Mouse (Mus musculus) forebrain, embryonic 14.5 days (tissue): ENCODE measurements at regions not wholly inside any gene's neighbourhood (a gene's known extent, or its start where the extent isn't known, plus 50 kb on each side); places are given as distances from the start of the nearest gene placed in this dataset.

ENCODE experiments used
- ATAC-seq: fragments of 200-750 bp; cut with Nextera tagmentation; 2 replicates; pipeline ENCODE4 v1.8.0; 2017; ENCODE audit warnings: mild to moderate bottlenecking, moderate library complexity
- DNase-seq: peaks from one replicate; pipeline ENCODE4 v3.0.0-alpha.2; 2015; ENCODE audit warnings: low spot score
- H3K27ac ChIP-seq: fragments of 300-500 bp; sonication (generic); 2 replicates; pipeline ENCODE4 v1.5.1; 2014; ENCODE audit warnings: low read depth, mild to moderate bottlenecking, control low read depth, low read length, moderate library complexity
- H3K27me3 ChIP-seq: fragments of 300-500 bp; sonication (generic); replicated peaks from 2 replicates; pipeline ENCODE4 v1.6.1; 2014; ENCODE audit warnings: low read length, control low read depth, mixed read lengths; ENCODE audit not compliant: control insufficient read depth, insufficient read depth
- H3K36me3 ChIP-seq: fragments of 300-500 bp; sonication (generic); 2 replicates; pipeline ENCODE4 v1.6.1; 2014; ENCODE audit warnings: low read length, control low read depth; ENCODE audit not compliant: control insufficient read depth, insufficient read depth
- H3K4me1 ChIP-seq: fragments of 300-500 bp; sonication (generic); 2 replicates; pipeline ENCODE4 v1.6.1; 2014; ENCODE audit warnings: antibody characterized with exemption, low read length, control low read depth; ENCODE audit not compliant: control insufficient read depth, insufficient read depth
- H3K4me2 ChIP-seq: fragments of 300-500 bp; sonication (generic); 2 replicates; pipeline ENCODE4 v1.6.1; 2014; ENCODE audit warnings: mild to moderate bottlenecking, control low read depth, low read length
- H3K4me3 ChIP-seq: fragments of 300-500 bp; sonication (generic); 2 replicates; pipeline ENCODE4 v1.5.1; 2014; ENCODE audit warnings: low read depth, low read length, control low read depth
- H3K9ac ChIP-seq: fragments of 300-500 bp; sonication (generic); 2 replicates; pipeline ENCODE4 v1.6.1; 2014; ENCODE audit warnings: mild to moderate bottlenecking, low read length, control low read depth, moderate library complexity
- H3K9me3 ChIP-seq: fragments of 300-500 bp; sonication (generic); replicated peaks from 2 replicates; pipeline ENCODE4 v1.6.1; 2016; ENCODE audit warnings: low read length, control low read depth, mixed read lengths; ENCODE audit not compliant: control insufficient read depth
- WGBS: fragments of 180-500 bp; shearing (Covaris S2); extraction: QIAGEN DNeasy Blood & Tissue Kit; methylation state at CpG from one replicate; pipeline ENCODE4 v1.1.7; 2014; 5-methylcytosine and 5-hydroxymethylcytosine counted together

DNA sequence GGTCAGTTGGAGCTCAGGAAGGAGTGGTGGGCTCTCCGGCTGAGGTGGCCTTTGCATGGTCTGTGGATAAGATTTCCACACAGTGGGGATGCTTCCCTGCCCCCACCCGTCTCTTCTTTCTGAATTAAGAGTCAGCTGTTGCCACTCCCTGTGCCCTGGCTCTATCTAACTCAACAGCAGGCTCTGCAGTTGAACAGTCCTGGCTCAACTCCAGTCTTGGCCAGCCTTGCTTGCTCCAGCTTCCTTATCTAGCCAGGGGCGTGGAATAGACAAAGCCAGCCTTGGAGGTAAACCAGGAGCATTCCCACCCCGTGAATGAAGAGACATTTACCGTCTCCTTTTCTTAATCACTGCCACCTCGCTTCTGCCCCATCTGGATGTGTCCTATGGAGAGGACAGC is 89.7 kb downstream of the Mn1 start:
- Histone ChIP-seq H3K4me3 (no peak overlapping the region), H3K36me3 (no peaks in the 10 kb centered on the region), H3K9me3 (no peaks in the 10 kb centered on the region), H3K9ac (no peak overlapping the region), H3K27ac (no peak overlapping the region), H3K27me3 (no peaks in the 10 kb centered on the region), H3K4me1 (peaks cover 25% of the 10 kb centered on the region), H3K4me2 (no peak overlapping the region)
- DNase-seq (peak; percentile 50), ATAC-seq (no peak)
- 55% methylated on average over 6 of the region's 6 CpGs for WGBS

DNA sequence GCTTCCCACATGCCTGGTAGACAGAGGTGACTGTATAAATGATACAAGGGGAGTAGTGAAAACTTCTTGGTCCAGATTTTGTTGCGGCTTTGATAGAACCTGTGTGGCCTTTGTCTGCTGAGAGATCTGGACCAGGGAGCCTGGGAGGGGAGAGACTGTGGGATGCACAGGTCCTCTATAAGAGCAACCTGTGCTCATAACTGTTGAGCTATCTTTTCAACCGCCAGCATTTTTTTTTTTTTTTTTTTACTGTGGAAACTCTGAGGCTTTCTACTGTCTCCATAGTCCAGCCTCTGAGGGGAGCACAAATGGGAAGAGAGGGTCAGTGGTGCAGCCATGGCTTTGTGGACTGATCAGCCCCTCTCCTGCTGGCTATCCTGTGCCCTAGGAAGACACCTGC is 90.2 kb downstream of the Mn1 start:
- Histone ChIP-seq H3K9ac (no peak overlapping the region), H3K27ac (no peak overlapping the region), H3K36me3 (no peaks in the 10 kb centered on the region), H3K27me3 (no peaks in the 10 kb centered on the region), H3K4me3 (no peak overlapping the region), H3K4me1 (peaks cover 31% of the 10 kb centered on the region), H3K9me3 (no peaks in the 10 kb centered on the region), H3K4me2 (no peak overlapping the region)
- 93% methylated on average over 2 of the region's 2 CpGs for WGBS
- ATAC-seq: no peak
- DNase-seq: no peak

DNA sequence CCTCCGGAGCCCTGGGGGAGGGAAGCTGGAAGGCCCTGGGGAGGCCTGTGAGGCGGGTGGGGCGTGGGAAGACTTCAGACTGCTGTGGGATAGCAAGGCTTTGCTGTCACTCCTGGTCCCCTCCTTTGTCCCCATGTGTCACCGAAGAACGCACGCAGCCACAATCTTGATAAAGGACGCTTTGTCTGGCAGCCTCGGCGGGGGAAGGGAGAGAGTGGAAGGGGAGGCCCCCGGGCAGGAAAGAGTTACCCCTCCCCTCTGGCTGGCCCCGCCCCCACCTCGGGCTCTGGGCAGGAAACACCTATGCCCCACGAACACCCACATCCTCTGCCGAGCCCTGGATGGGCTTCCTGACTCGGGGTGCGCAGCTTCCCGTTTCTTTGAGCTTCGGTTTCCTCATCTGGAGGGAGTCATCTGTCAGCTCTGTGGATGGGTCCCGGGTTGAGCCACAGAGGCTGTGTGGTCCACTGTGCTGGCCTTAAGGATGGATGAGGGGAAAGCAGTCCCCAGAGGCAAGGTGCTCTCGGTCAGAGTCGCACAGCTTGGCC is 91.9 kb downstream of the Mn1 start:
- Histone ChIP-seq H3K27me3 (no peaks in the 10 kb centered on the region), H3K27ac (peak overlapping the region; percentile 49), H3K36me3 (no peaks in the 10 kb centered on the region), H3K9me3 (no peaks in the 10 kb centered on the region), H3K9ac (peak overlapping the region; percentile 37; the same call in 1 of the 2 replicates), H3K4me2 (peak overlapping the region; percentile 40), H3K4me3 (peak overlapping the region; percentile 9; the same call in 1 of the 2 replicates), H3K4me1 (peaks cover 37% of the 10 kb centered on the region)
- peak; percentile 74 for ATAC-seq
- DNase-seq: peak; percentile 82
- under 1% methylated on average over 21 of the region's 21 CpGs for WGBS

DNA sequence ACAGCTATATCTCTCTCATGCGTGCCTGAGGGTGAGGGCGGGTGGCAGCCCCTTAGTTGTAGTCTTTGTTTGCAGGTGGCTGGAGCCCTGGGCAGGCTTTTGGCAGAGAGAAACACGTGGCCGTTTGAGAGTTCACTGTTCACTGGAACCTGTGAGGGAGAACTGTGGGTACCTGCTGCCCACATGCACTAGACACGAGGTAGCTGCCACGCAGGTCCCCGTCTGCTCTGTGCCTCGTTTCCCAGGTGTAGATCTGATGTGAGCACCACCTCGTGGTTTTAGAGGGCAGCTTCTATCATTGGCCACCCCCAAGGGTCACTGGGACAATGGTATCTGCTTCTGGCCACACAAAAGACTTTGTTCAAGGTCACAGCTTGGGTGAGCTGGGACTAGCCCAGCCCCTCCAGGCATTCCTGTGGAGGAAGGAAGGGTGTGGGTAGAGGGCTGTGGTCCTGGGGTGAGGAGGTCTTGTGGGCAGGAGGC is 92.5 kb downstream of the Mn1 start:
- DNase-seq: no peak
- peak overlapping the region; percentile 37; the same call in 1 of the 2 replicates for H3K9ac ChIP-seq
- 0 out of 2 replicates have a peak overlapping the region, but pooled peaks have one; percentile 9 for H3K4me3 ChIP-seq
- no peaks in the 10 kb centered on the region for H3K36me3 ChIP-seq
- H3K27me3 ChIP-seq: no peaks in the 10 kb centered on the region
- H3K4me1 ChIP-seq: peaks cover 37% of the 10 kb centered on the region
- ATAC-seq: no peak
- H3K4me2 ChIP-seq: peak overlapping the region; percentile 40
- 4% methylated on average over 9 of the region's 9 CpGs for WGBS
- H3K9me3 ChIP-seq: no peaks in the 10 kb centered on the region
- peak overlapping the region; percentile 49 for H3K27ac ChIP-seq

DNA sequence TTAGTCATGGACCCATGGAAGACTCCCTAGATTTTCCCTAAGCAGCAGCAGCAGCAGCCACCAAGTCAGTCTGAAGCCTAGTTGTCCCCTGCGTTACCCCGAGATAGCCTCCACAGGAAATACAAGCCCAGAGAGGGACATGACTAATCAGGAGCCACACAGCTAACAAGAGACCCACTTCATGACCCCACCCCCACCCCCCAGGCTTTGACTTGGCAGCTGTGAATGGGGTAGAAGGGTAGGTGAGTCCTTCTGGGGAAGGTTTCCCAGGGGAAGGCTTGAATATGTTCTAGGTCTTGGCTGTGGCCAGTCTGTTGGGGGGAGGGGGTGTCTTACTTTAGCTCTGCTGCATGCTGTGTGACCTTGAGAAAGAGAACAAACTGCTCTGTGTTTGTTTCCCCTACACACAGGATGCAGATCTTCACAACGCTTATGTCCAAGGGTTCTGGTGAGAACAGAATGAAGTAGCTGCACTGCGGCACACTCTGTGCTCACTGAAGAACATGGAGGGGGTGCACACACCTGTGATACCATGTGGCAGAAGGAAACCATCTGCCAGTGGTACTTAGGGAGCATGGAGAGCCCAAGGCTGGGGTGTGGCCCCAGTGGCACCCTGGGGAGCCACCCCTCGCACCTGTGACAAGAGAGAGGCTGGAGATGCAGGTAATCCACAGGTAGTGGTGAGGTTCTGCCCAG is 93.2 kb downstream of the Mn1 start:
- no peaks in the 10 kb centered on the region for H3K27me3 ChIP-seq
- H3K36me3 ChIP-seq: no peaks in the 10 kb centered on the region
- H3K9ac ChIP-seq: no peak overlapping the region
- no peaks in the 10 kb centered on the region for H3K9me3 ChIP-seq
- H3K27ac ChIP-seq: peak overlapping the region; percentile 49; the same call in 1 of the 2 replicates
- H3K4me3 ChIP-seq: no peak overlapping the region
- WGBS: 78% methylated on average over 5 of the region's 5 CpGs
- ATAC-seq (no peak), DNase-seq (no peak)
- H3K4me1 ChIP-seq: peaks cover 39% of the 10 kb centered on the region
- H3K4me2 ChIP-seq: no peak overlapping the region

DNA sequence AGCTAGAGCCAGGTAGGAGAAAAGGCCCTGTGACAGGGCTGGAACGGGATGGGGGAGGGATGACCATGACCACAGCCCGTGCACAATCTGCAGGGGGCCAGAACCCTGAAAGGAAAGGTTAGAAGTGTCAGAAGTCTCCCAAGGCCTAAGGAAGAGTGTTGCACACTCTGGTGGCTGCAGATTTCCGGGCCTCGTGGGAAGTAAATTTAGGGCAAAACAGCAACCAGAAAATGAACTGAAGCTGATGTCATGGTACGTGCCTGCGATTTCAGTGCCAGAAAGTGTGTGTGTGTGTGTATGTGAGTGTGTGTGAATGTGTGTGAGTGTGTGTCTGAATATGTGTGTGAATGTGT is 93.7 kb downstream of the Mn1 start:
- WGBS: 59% methylated on average over 6 of the region's 6 CpGs
- H3K4me3 ChIP-seq: no peak overlapping the region
- ATAC-seq (no peak), DNase-seq (no peak)
- no peaks in the 10 kb centered on the region for H3K36me3 ChIP-seq
- no peak overlapping the region for H3K4me2 ChIP-seq
- H3K4me1 ChIP-seq: peaks cover 39% of the 10 kb centered on the region
- no peak overlapping the region; the same call in 1 of the 2 replicates for H3K27ac ChIP-seq
- H3K27me3 ChIP-seq: no peaks in the 10 kb centered on the region
- no peak overlapping the region for H3K9ac ChIP-seq
- no peaks in the 10 kb centered on the region for H3K9me3 ChIP-seq

DNA sequence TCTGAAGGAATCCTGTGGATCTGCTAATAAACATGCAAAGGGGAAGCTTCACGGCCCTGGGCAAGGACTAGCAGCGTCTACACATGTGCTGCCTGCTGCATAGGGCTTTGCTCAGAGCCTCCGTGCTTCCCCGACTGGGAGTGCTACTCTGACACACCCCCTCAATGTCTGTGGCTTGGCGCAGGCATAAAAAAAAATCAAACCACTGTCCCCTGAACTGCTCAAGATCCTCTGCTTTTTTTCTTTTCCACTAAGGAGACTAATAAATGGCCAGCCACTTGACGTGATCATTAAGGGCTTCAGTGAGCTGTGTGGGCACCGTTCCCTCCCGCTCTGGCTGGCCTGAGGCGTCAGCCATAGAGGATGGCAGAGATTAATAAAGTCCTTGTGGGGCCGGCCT is 94.8 kb downstream of the Mn1 start:
- no peaks in the 10 kb centered on the region for H3K9me3 ChIP-seq
- ATAC-seq (peak; percentile 24; the same call in 1 of the 2 replicates), DNase-seq (peak; percentile 55)
- peak overlapping the region; percentile 66 for H3K27ac ChIP-seq
- 6% methylated on average over 10 of the region's 10 CpGs for WGBS
- no peaks in the 10 kb centered on the region for H3K27me3 ChIP-seq
- H3K36me3 ChIP-seq: no peaks in the 10 kb centered on the region
- H3K4me1 ChIP-seq: peaks cover 35% of the 10 kb centered on the region
- 0 out of 2 replicates have a peak overlapping the region, but pooled peaks have one; percentile 12 for H3K4me2 ChIP-seq
- no peak overlapping the region for H3K4me3 ChIP-seq
- H3K9ac ChIP-seq: peak overlapping the region; percentile 25; the same call in 1 of the 2 replicates

DNA sequence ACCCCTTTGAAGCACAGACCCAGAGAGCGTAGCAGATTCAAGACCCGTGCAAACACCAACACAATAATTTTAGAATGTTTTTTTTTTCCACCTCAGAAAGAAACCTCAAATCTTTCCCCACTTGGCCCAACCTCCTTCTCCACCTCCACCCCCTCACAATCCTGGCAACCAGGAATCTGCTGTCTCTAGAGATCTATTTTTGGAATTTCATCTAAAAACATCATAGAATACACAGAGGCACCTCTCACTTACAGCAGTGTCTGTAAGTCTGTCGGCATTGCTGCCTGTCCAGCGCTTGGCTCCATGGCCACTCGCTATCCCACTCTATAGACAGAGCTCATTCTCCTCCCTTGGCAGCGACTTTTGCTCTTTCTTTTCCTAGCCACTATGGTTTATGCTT is 96.8 kb downstream of the Mn1 start:
- H3K9me3 ChIP-seq: no peaks in the 10 kb centered on the region
- H3K9ac ChIP-seq: no peak overlapping the region
- H3K27me3 ChIP-seq: no peaks in the 10 kb centered on the region
- H3K4me3 ChIP-seq: no peak overlapping the region
- no peak overlapping the region for H3K27ac ChIP-seq
- no peak for DNase-seq
- peaks cover 29% of the 10 kb centered on the region for H3K4me1 ChIP-seq
- H3K4me2 ChIP-seq: no peak overlapping the region
- 82% methylated on average over 6 of the region's 6 CpGs for WGBS
- H3K36me3 ChIP-seq: no peaks in the 10 kb centered on the region
- no peak for ATAC-seq

DNA sequence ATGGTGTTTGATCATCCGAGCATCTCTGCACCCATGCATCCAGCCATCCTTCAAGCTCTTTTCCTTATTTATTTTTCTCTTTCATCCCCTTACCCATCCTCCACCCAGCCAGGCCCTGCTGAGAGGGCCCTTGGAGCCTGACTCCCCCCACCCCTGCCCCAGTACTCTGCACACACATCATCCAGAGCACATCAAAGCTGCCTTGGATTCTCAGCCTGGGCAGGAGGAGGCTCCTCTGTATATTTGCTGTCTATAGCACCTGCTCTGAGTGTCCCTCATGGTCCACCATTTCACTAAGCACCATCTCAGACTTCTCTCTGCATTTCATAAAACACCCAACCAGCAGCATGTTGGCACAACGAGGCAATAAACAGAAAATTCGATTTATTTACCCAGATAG is 101.9 kb downstream of the Mn1 start:
- Histone ChIP-seq H3K9ac (peak overlapping the region; percentile 40; the same call in 1 of the 2 replicates), H3K9me3 (no peaks in the 10 kb centered on the region), H3K27ac (peak overlapping the region; percentile 93), H3K4me1 (peaks cover 20% of the 10 kb centered on the region), H3K36me3 (no peaks in the 10 kb centered on the region), H3K4me2 (no peak overlapping the region), H3K27me3 (no peaks in the 10 kb centered on the region), H3K4me3 (no peak overlapping the region)
- WGBS: 35% methylated on average over 3 of the region's 3 CpGs
- peak; percentile 54 for ATAC-seq
- no peak for DNase-seq
